Comparison of ENCODE assay signal across 8 mouse cellular contexts in genomic region chr2:4557028-4557427, GRCm38 (mm10).
DNase-seq lines count a peak whose midpoint lies in the region; ATAC-seq and TF ChIP-seq lines count a peak whose summit lies in the region.

No protein-coding gene starts in this region.

- no peak for ATAC-seq in neural tube, embryonic 13.5 days (ENCODE audit: low read depth)
- no peak for ATAC-seq in neural tube, embryonic 15.5 days (ENCODE audit: low FRiP score)
- ATAC-seq in limb, embryonic 13.5 days (ENCODE audit: low FRiP score, low read depth): no peak
- ATAC-seq in stomach, postnatal 0 days (ENCODE audit: low FRiP score, low TSS enrichment): no peak

- WGBS in neural tube, embryonic 13.5 days: 44% methylated on average over 4 of the region's 4 CpGs
- WGBS in neural tube, embryonic 15.5 days: 36% methylated on average over 4 of the region's 4 CpGs
- WGBS in limb, embryonic 13.5 days: 18% methylated on average over 4 of the region's 4 CpGs
- 41% methylated on average over 4 of the region's 4 CpGs for WGBS in stomach, postnatal 0 days

- TF ChIP-seq EP300 in stomach, postnatal 0 days (optimal IDR thresholded peaks at IDR 0.05): no peak

- no peak overlapping the region for H3K4me2 ChIP-seq in neural tube, embryonic 13.5 days
- no peak overlapping the region for H3K4me2 ChIP-seq in neural tube, embryonic 15.5 days
- H3K4me2 ChIP-seq in limb, embryonic 13.5 days (replicated peaks): peak overlapping the region; percentile 25; the same call in 1 of the 2 replicates
- H3K4me2 ChIP-seq in stomach, postnatal 0 days (replicated peaks; ENCODE audit: low read depth): no peak overlapping the region

- H3K36me3 ChIP-seq in neural tube, embryonic 13.5 days: peaks cover 5% of the 10 kb centered on the region; the same call in 1 of the 2 replicates
- H3K36me3 ChIP-seq in neural tube, embryonic 15.5 days: no peaks in the 10 kb centered on the region
- peaks cover 12% of the 10 kb centered on the region for H3K36me3 ChIP-seq in limb, embryonic 13.5 days
- no peaks in the 10 kb centered on the region for H3K36me3 ChIP-seq in stomach, postnatal 0 days (ENCODE audit: control insufficient read depth, insufficient read depth, low read length)

- TF ChIP-seq CTCF in stomach, postnatal 0 days (IDR thresholded peaks at IDR 0.05; ENCODE audit: low read depth): no peak

- H3K9me3 ChIP-seq in neural tube, embryonic 13.5 days: no peaks in the 10 kb centered on the region
- no peaks in the 10 kb centered on the region for H3K9me3 ChIP-seq in neural tube, embryonic 15.5 days (replicated peaks)
- H3K9me3 ChIP-seq in limb, embryonic 13.5 days: no peaks in the 10 kb centered on the region
- no peaks in the 10 kb centered on the region for H3K9me3 ChIP-seq in stomach, postnatal 0 days (ENCODE audit: control insufficient read depth, low read length)

- no peak overlapping the region for H3K4me3 ChIP-seq in neural tube, embryonic 13.5 days
- no peak overlapping the region for H3K4me3 ChIP-seq in neural tube, embryonic 15.5 days (replicated peaks)
- H3K4me3 ChIP-seq in limb, embryonic 13.5 days: no peak overlapping the region
- H3K4me3 ChIP-seq in stomach, postnatal 0 days (ENCODE audit: low read depth, low read length): no peak overlapping the region

- DNase-seq in heart, adult 11 months: peak; percentile 97
- no peak for DNase-seq in heart, adult 8-10 months (ENCODE audit: low spot score)
- no peak for DNase-seq in stomach, postnatal 0 days (ENCODE audit: low spot score)
- DNase-seq in thymus, postnatal 4 days: no peak
- no peak for DNase-seq in adrenal gland, adult (ENCODE audit: inconsistent age in 2 of 2, low spot score in 1 of 2)

- H3K27ac ChIP-seq in neural tube, embryonic 13.5 days (replicated peaks): peak overlapping the region; percentile 39; the same call in 1 of the 2 replicates
- H3K27ac ChIP-seq in neural tube, embryonic 15.5 days (replicated peaks): no peak overlapping the region
- H3K27ac ChIP-seq in limb, embryonic 13.5 days: peak overlapping the region; percentile 95
- peak overlapping the region; percentile 69 for H3K27ac ChIP-seq in stomach, postnatal 0 days (replicated peaks)

- H3K27me3 ChIP-seq in neural tube, embryonic 13.5 days: no peaks in the 10 kb centered on the region
- H3K27me3 ChIP-seq in neural tube, embryonic 15.5 days (replicated peaks): no peaks in the 10 kb centered on the region
- H3K27me3 ChIP-seq in limb, embryonic 13.5 days: no peaks in the 10 kb centered on the region
- no peaks in the 10 kb centered on the region for H3K27me3 ChIP-seq in stomach, postnatal 0 days (ENCODE audit: control insufficient read depth, insufficient read depth, low read length)

- H3K9ac ChIP-seq in neural tube, embryonic 13.5 days: no peak overlapping the region
- no peak overlapping the region for H3K9ac ChIP-seq in neural tube, embryonic 15.5 days (replicated peaks)
- H3K9ac ChIP-seq in limb, embryonic 13.5 days: peak overlapping the region; percentile 13; the same call in 1 of the 2 replicates
- no peak overlapping the region for H3K9ac ChIP-seq in stomach, postnatal 0 days (ENCODE audit: low read length)

- peaks cover 77% of the 10 kb centered on the region for H3K4me1 ChIP-seq in neural tube, embryonic 13.5 days (replicated peaks)
- H3K4me1 ChIP-seq in neural tube, embryonic 15.5 days: peaks cover 68% of the 10 kb centered on the region
- peaks cover 72% of the 10 kb centered on the region for H3K4me1 ChIP-seq in limb, embryonic 13.5 days
- peaks cover 14% of the 10 kb centered on the region; the same call in 1 of the 2 replicates for H3K4me1 ChIP-seq in stomach, postnatal 0 days (replicated peaks; ENCODE audit: control insufficient read depth, insufficient read depth)
